Mouse (Mus musculus) kidney, adult 2 months (tissue): ENCODE results near the gene Isoc2a. TPM values are rescaled to one million over a fixed set of nuclear protein-coding genes. Genes with fewer than 3 reads are reported as not detected.

Experiments used
- DNase-seq: peaks from one replicate; pipeline ENCODE4 v3.0.0; 2021
- H3K27ac ChIP-seq: fragments of 200-500 bp; 2 replicates; pipeline ENCODE4 v1.5.1; 2012; ENCODE audit warnings: low read depth, low read length, control low read depth, inconsistent platforms; ENCODE audit not compliant: insufficient read depth
- H3K27me3 ChIP-seq: fragments of 200-500 bp; replicated peaks from 2 replicates; pipeline ENCODE4 v1.6.1; 2012; ENCODE audit warnings: mild to moderate bottlenecking, moderate library complexity, low read length, inconsistent platforms; ENCODE audit not compliant: control insufficient read depth, insufficient read depth
- H3K36me3 ChIP-seq: fragments of 200-500 bp; 2 replicates; pipeline ENCODE4 v1.6.1; 2012; ENCODE audit warnings: mild to moderate bottlenecking, moderate library complexity, low read length, inconsistent platforms; ENCODE audit not compliant: control insufficient read depth, insufficient read depth
- H3K4me1 ChIP-seq: fragments of 200-500 bp; 2 replicates; pipeline ENCODE4 v1.6.1; 2011; ENCODE audit warnings: low read length; ENCODE audit not compliant: control insufficient read depth, insufficient read depth
- H3K4me3 ChIP-seq: fragments of 200-500 bp; 2 replicates; pipeline ENCODE4 v1.5.1; 2011; ENCODE audit warnings: mild to moderate bottlenecking, low read depth, low read length, control low read depth; ENCODE audit not compliant: insufficient read depth
- CTCF ChIP-seq: fragments of 200-500 bp; conservative IDR thresholded peaks from 2 replicates; pipeline ENCODE4 v1.5.1; 2011; ENCODE audit warnings: low read depth, mild to moderate bottlenecking, control low read depth, low read length, moderate library complexity, mixed read lengths; ENCODE audit not compliant: insufficient read depth, insufficient read length
- POLR2A ChIP-seq: fragments of 200-500 bp; IDR thresholded peaks from one replicate; pipeline ENCODE4 v1.6.1; 2011; ENCODE audit warnings: low read depth, low read length, control low read depth
- WGBS: fragments of 180-500 bp; shearing (Covaris S2); methylation state at CpG from one replicate; pipeline ENCODE4 v1.1.7; 2018; 5-methylcytosine and 5-hydroxymethylcytosine counted together
- polyA plus RNA-seq: library from polyadenylated mRNA; depleted of rRNA; stranded (reverse); fragments of >200 nt; gene quantifications from 2 replicates; pipeline ENCODE4 v1.2.3, GENCODE M21; 2012; rRNA removed

Isoc2a gene
- polyA plus RNA-seq, 1 experiment, result 182 TPM

- no peak for DNase-seq
- Histone ChIP-seq H3K27me3 (no peaks in the 10 kb centered on the region), H3K4me3 (no peak overlapping the region), H3K36me3 (no peaks in the 10 kb centered on the region), H3K27ac (no peak overlapping the region), H3K4me1 (no peaks in the 10 kb centered on the region)
- no peak for TF ChIP-seq CTCF
- no peak for TF ChIP-seq POLR2A
- WGBS, result 49% methylated on average over 5 of the region's 5 CpGs
Measured at GRCm38 (mm10) chr7:4942673-4943072, 65.7 kb downstream of the Isoc2a start.

- Histone ChIP-seq H3K4me3 (peak overlapping the region; percentile 40), H3K27me3 (no peaks in the 10 kb centered on the region), H3K27ac (no peak overlapping the region), H3K36me3 (no peaks in the 10 kb centered on the region), H3K4me1 (no peaks in the 10 kb centered on the region)
- peak; percentile 96 for DNase-seq
- 12% methylated on average over 15 of the region's 15 CpGs for WGBS
- TF ChIP-seq POLR2A (no peak), CTCF (peak; percentile 98)
Measured at GRCm38 (mm10) chr7:4943223-4943815, 66.4 kb downstream of the Isoc2a start.

Other genes with a start within 250 kb of the Isoc2a start
- 83.0 and 86.5 TPM in 2 replicates for gene Tmem86b, start 245.7 kb upstream of the Isoc2a start, polyA plus RNA-seq
- 103 and 109 TPM in 2 replicates for gene Ppp6r1, start 218.1 kb upstream of the Isoc2a start, polyA plus RNA-seq
- gene Hspbp1, start 192.1 kb upstream of the Isoc2a start, polyA plus RNA-seq, result 36.6 and 39.4 TPM in 2 replicates
- gene Brsk1, start 186.5 kb upstream of the Isoc2a start, polyA plus RNA-seq, result 1.7 and 2.3 TPM in 2 replicates
- gene Tmem150b, start 151.9 kb upstream of the Isoc2a start, polyA plus RNA-seq, result 0.57 and 0.59 TPM in 2 replicates
- 83.2 and 101 TPM in 2 replicates for gene Kmt5c, start 137.0 kb upstream of the Isoc2a start, polyA plus RNA-seq
- gene Cox6b2, start 124.1 kb upstream of the Isoc2a start, polyA plus RNA-seq, result 62.7 and 84.5 TPM in 2 replicates
- gene Fam71e2, start 105.9 kb upstream of the Isoc2a start, polyA plus RNA-seq, result 0.08 and 0.09 TPM in 2 replicates
- 0.13 and 0.24 TPM in 2 replicates for gene Il11, start 94.3 kb upstream of the Isoc2a start, polyA plus RNA-seq
- gene Tmem190, start 94.2 kb upstream of the Isoc2a start, polyA plus RNA-seq, result 0.31 TPM in 1 of 2 replicates, not detected in the other
- gene Tmem238, start 87.5 kb upstream of the Isoc2a start, polyA plus RNA-seq, result 57.8 and 87.8 TPM in 2 replicates
- gene Rpl28, start 84.3 kb upstream of the Isoc2a start, polyA plus RNA-seq, result 340 and 597 TPM in 2 replicates
- gene Ube2s, start 64.6 kb upstream of the Isoc2a start, polyA plus RNA-seq, result 240 and 301 TPM in 2 replicates
- 14.1 and 17.3 TPM in 2 replicates for gene Shisa7, start 32.5 kb upstream of the Isoc2a start, polyA plus RNA-seq
- gene Isoc2b, start 6.9 kb upstream of the Isoc2a start, polyA plus RNA-seq, result 41.1 and 47.9 TPM in 2 replicates
- 0.16 TPM in 1 of 2 replicates, not detected in the other for gene Gm36210, start 29.4 kb downstream of the Isoc2a start, polyA plus RNA-seq
- gene Zfp628, start 38.1 kb downstream of the Isoc2a start, polyA plus RNA-seq, result 12.6 and 14.4 TPM in 2 replicates
- gene Nat14, start 44.9 kb downstream of the Isoc2a start, polyA plus RNA-seq, result 5.5 and 5.7 TPM in 2 replicates
- gene Ssc5d, start 48.6 kb downstream of the Isoc2a start, polyA plus RNA-seq, result 1.8 and 2.1 TPM in 2 replicates
- 0.11 and 1.6 TPM in 2 replicates for gene Sbk2, start 87.3 kb downstream of the Isoc2a start, polyA plus RNA-seq
- 0.14 and 0.19 TPM in 2 replicates for gene Sbk3, start 94.0 kb downstream of the Isoc2a start, polyA plus RNA-seq
- 49.9 and 55.2 TPM in 2 replicates for gene Zfp579, start 119.0 kb downstream of the Isoc2a start, polyA plus RNA-seq
- 35.7 and 49.6 TPM in 2 replicates for gene Zfp524, start 137.3 kb downstream of the Isoc2a start, polyA plus RNA-seq
- gene Fiz1, start 137.5 kb downstream of the Isoc2a start, polyA plus RNA-seq, result 25.4 and 27.5 TPM in 2 replicates
- 0.14 TPM in 1 of 2 replicates, not detected in the other for gene Gm44973, start 138.3 kb downstream of the Isoc2a start, polyA plus RNA-seq
- gene Zfp865, start 143.2 kb downstream of the Isoc2a start, polyA plus RNA-seq, result 21.3 and 25.1 TPM in 2 replicates
- 2.3 and 3.0 TPM in 2 replicates for gene Ccdc106, start 143.4 kb downstream of the Isoc2a start, polyA plus RNA-seq
- gene 4632433K11Rik, start 157.0 kb downstream of the Isoc2a start, polyA plus RNA-seq, result not detected in 2 replicates
- 6.4 and 6.8 TPM in 2 replicates for gene Zfp784, start 161.3 kb downstream of the Isoc2a start, polyA plus RNA-seq
- gene Zfp580, start 174.4 kb downstream of the Isoc2a start, polyA plus RNA-seq, result 17.0 and 17.1 TPM in 2 replicates
- 132 and 153 TPM in 2 replicates for gene U2af2, start 185.0 kb downstream of the Isoc2a start, polyA plus RNA-seq
- gene Epn1, start 203.1 kb downstream of the Isoc2a start, polyA plus RNA-seq, result 243 and 262 TPM in 2 replicates
- not detected in 2 replicates for gene Rfpl4, start 239.8 kb downstream of the Isoc2a start, polyA plus RNA-seq
- gene Rasl2-9, start 248.8 kb downstream of the Isoc2a start, polyA plus RNA-seq, result 2.8 and 3.5 TPM in 2 replicates